Mouse (Mus musculus): ENCODE data around the gene Fhl5. TPM values are rescaled to one million over a fixed set of nuclear protein-coding genes. Genes with fewer than 3 reads are reported as not detected.
"Not testable (repeated sequence)": the region's sequence is repeated elsewhere in the genome, so short reads cannot be mapped to it uniquely, and the experiment has no call there.

Gene Fhl5
- polyA plus RNA-seq, 1 experiment from 2014 or later = not detected

DNA sequence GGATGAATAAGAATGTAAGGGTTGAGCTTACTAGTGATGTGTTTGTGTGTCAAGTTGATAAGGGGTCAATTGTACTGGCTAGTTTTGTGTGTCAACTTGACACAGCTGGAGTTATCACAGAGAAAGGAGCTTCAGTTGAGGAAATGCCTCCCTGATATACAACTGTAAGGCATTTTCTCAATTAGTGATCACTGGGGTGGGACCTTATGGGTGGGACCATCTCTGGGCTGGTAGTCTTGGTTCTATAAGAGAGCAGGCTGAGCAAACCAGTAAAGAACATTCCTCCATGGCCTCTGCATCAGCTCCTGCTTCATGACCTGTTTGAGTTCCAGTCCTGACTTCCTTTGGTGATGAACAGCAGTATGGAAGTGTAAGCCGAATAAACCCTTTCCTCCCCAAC, 7.0 kb downstream of the Fhl5 start:
- H3K4me3 ChIP-seq (ENCODE audit: low read depth, low read length); H3K4me1 ChIP-seq (ENCODE audit: control insufficient read depth, insufficient read depth, low read length); ATAC-seq (ENCODE audit: insufficient read depth, low FRiP score, low TSS enrichment); H3K27ac ChIP-seq (ENCODE audit: low read depth, low read length); H3K36me3 ChIP-seq (ENCODE audit: control insufficient read depth, insufficient read depth, low read length); DNase-seq (ENCODE audit: low spot score); H3K9me3 ChIP-seq (ENCODE audit: control insufficient read depth, low read length); H3K4me2 ChIP-seq (ENCODE audit: low read depth); H3K9ac ChIP-seq (ENCODE audit: low read length); H3K27me3 ChIP-seq (ENCODE audit: control insufficient read depth, insufficient read depth, low read length): not testable (repeated sequence)
- WGBS = 78% methylated on average over 1 of the region's 1 CpGs

GRCm38 (mm10) chr4:25233767-25234166, 8.9 kb downstream of the Fhl5 start:
- not testable (repeated sequence) for H3K4me2 ChIP-seq (ENCODE audit: low read depth); DNase-seq (ENCODE audit: low spot score); H3K36me3 ChIP-seq (ENCODE audit: control insufficient read depth, insufficient read depth, low read length); H3K27me3 ChIP-seq (ENCODE audit: control insufficient read depth, insufficient read depth, low read length); H3K4me3 ChIP-seq (ENCODE audit: low read depth, low read length); H3K9me3 ChIP-seq (ENCODE audit: control insufficient read depth, low read length); H3K4me1 ChIP-seq (ENCODE audit: control insufficient read depth, insufficient read depth, low read length); H3K9ac ChIP-seq (ENCODE audit: low read length); H3K27ac ChIP-seq (ENCODE audit: low read depth, low read length); ATAC-seq (ENCODE audit: insufficient read depth, low FRiP score, low TSS enrichment)
- WGBS = 83% methylated on average over 1 of the region's 1 CpGs

- DNase-seq (ENCODE audit: low spot score) (no peak), ATAC-seq (ENCODE audit: insufficient read depth, low FRiP score, low TSS enrichment) (no peak)
- Histone ChIP-seq H3K4me3 (ENCODE audit: low read depth, low read length) (no peak overlapping the region), H3K9me3 (ENCODE audit: control insufficient read depth, low read length) (no peaks in the 10 kb centered on the region), H3K4me2 (ENCODE audit: low read depth) (no peak overlapping the region), H3K27ac (ENCODE audit: low read depth, low read length) (no peak overlapping the region), H3K9ac (ENCODE audit: low read length) (no peak overlapping the region), H3K4me1 (ENCODE audit: control insufficient read depth, insufficient read depth, low read length) (no peaks in the 10 kb centered on the region), H3K27me3 (ENCODE audit: control insufficient read depth, insufficient read depth, low read length) (no peaks in the 10 kb centered on the region), H3K36me3 (ENCODE audit: control insufficient read depth, insufficient read depth, low read length) (no peaks in the 10 kb centered on the region)
- WGBS = 92% methylated on average over 3 of the region's 3 CpGs
These were observed 10.1 kb downstream of the Fhl5 start for GRCm38 (mm10) chr4:25232546-25232945.

DNA sequence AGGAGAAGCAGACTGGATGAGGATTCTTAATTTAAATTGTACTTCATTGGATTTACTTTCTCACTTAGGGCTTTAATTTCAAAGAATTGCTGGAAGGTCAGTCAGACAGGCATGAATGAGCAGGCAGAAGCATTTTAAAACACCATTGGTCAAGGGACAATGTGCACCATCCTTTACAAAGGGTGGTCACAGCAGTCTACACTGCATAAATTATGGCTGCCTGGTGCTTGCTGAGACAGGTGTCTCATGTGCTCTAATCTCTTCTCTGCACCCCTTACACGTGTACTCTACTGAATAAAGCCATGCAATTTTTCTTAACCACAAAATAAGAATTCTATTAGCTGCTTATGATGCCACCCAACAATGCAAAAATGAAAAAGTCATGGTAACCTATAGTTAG, 15.1 kb downstream of the Fhl5 start:
- DNase-seq (ENCODE audit: low spot score) (no peak), ATAC-seq (ENCODE audit: insufficient read depth, low FRiP score, low TSS enrichment) (no peak)
- Histone ChIP-seq H3K4me3 (ENCODE audit: low read depth, low read length) (no peak overlapping the region), H3K4me2 (ENCODE audit: low read depth) (no peak overlapping the region), H3K27me3 (ENCODE audit: control insufficient read depth, insufficient read depth, low read length) (no peaks in the 10 kb centered on the region), H3K27ac (ENCODE audit: low read depth, low read length) (no peak overlapping the region), H3K4me1 (ENCODE audit: control insufficient read depth, insufficient read depth, low read length) (no peaks in the 10 kb centered on the region), H3K9me3 (ENCODE audit: control insufficient read depth, low read length) (no peaks in the 10 kb centered on the region), H3K9ac (ENCODE audit: low read length) (no peak overlapping the region), H3K36me3 (ENCODE audit: control insufficient read depth, insufficient read depth, low read length) (no peaks in the 10 kb centered on the region)
- WGBS = 9% methylated on average over 1 of the region's 1 CpGs

DNA sequence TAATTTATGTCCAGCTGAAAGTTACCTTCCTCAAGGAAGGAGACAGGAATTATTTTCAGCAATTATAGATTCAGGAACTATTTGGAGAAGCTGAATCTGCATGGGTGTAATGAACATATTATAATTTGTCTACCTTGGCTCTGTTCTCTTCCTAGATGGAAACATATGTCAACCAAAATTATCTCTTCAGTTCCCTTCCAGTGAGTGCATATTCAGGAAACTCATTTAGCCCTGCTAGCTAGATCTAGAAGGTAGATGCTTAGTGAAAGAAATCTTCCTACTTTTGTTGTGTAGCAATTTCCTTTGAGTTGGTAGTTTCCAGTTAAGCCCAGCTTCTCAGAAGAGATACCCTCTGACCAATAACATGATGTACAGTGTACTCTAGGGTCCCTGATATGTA, 20.7 kb downstream of the Fhl5 start:
- Histone ChIP-seq H3K4me1 (ENCODE audit: control insufficient read depth, insufficient read depth, low read length) (no peaks in the 10 kb centered on the region), H3K4me2 (ENCODE audit: low read depth) (no peak overlapping the region), H3K9me3 (ENCODE audit: control insufficient read depth, low read length) (no peaks in the 10 kb centered on the region), H3K27me3 (ENCODE audit: control insufficient read depth, insufficient read depth, low read length) (no peaks in the 10 kb centered on the region), H3K27ac (ENCODE audit: low read depth, low read length) (no peak overlapping the region), H3K9ac (ENCODE audit: low read length) (no peak overlapping the region), H3K36me3 (ENCODE audit: control insufficient read depth, insufficient read depth, low read length) (no peaks in the 10 kb centered on the region), H3K4me3 (ENCODE audit: low read depth, low read length) (no peak overlapping the region)
- no peak for ATAC-seq (ENCODE audit: insufficient read depth, low FRiP score, low TSS enrichment)
- DNase-seq (ENCODE audit: low spot score) = no peak

DNA sequence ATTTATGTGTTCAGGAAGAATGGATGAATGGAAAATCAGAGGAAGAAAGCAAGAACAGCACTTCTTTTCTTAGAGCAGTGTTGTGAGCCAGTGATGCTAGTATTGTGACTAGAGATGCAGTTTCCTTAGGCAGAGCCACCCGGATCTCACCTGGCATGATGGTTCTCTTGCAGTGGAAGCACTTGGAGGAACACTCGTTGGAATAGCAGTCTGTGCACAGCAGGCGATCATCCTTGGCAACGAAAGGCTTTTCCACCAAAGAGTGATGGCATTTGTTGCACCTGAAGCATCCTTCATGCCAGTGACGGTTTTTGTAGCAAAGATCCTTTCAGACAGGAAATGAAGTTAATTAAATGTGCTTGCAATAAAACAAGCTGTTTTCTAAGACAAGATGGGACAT, 29.2 kb downstream of the Fhl5 start:
- 51% methylated on average over 5 of the region's 5 CpGs for WGBS
- Histone ChIP-seq H3K27ac (ENCODE audit: low read depth, low read length) (no peak overlapping the region), H3K4me2 (ENCODE audit: low read depth) (no peak overlapping the region), H3K9ac (ENCODE audit: low read length) (no peak overlapping the region), H3K4me1 (ENCODE audit: control insufficient read depth, insufficient read depth, low read length) (no peaks in the 10 kb centered on the region), H3K36me3 (ENCODE audit: control insufficient read depth, insufficient read depth, low read length) (no peaks in the 10 kb centered on the region), H3K9me3 (ENCODE audit: control insufficient read depth, low read length) (no peaks in the 10 kb centered on the region), H3K4me3 (ENCODE audit: low read depth, low read length) (no peak overlapping the region), H3K27me3 (ENCODE audit: control insufficient read depth, insufficient read depth, low read length) (no peaks in the 10 kb centered on the region)
- DNase-seq (ENCODE audit: low spot score) = no peak
- ATAC-seq (ENCODE audit: insufficient read depth, low FRiP score, low TSS enrichment) = no peak

- Histone ChIP-seq H3K9ac (ENCODE audit: low read length) (no peak overlapping the region), H3K4me3 (ENCODE audit: low read depth, low read length) (no peak overlapping the region), H3K27ac (ENCODE audit: low read depth, low read length) (no peak overlapping the region), H3K4me2 (ENCODE audit: low read depth) (no peak overlapping the region), H3K9me3 (ENCODE audit: control insufficient read depth, low read length) (no peaks in the 10 kb centered on the region), H3K36me3 (ENCODE audit: control insufficient read depth, insufficient read depth, low read length) (no peaks in the 10 kb centered on the region), H3K4me1 (ENCODE audit: control insufficient read depth, insufficient read depth, low read length) (no peaks in the 10 kb centered on the region), H3K27me3 (ENCODE audit: control insufficient read depth, insufficient read depth, low read length) (no peaks in the 10 kb centered on the region)
- DNase-seq (ENCODE audit: low spot score) (no peak), ATAC-seq (ENCODE audit: insufficient read depth, low FRiP score, low TSS enrichment) (no peak)
- WGBS = 89% methylated on average over 4 of the region's 4 CpGs
These were observed 36.5 kb downstream of the Fhl5 start for GRCm38 (mm10) chr4:25206166-25206565.

GRCm38 (mm10) chr4:25197310-25197709, 45.4 kb downstream of the Fhl5 start:
- DNase-seq (ENCODE audit: low spot score) = no peak
- Histone ChIP-seq H3K9me3 (ENCODE audit: control insufficient read depth, low read length) (no peaks in the 10 kb centered on the region), H3K27ac (ENCODE audit: low read depth, low read length) (no peak overlapping the region), H3K9ac (ENCODE audit: low read length) (no peak overlapping the region), H3K4me1 (ENCODE audit: control insufficient read depth, insufficient read depth, low read length) (no peaks in the 10 kb centered on the region), H3K4me2 (ENCODE audit: low read depth) (no peak overlapping the region), H3K4me3 (ENCODE audit: low read depth, low read length) (no peak overlapping the region), H3K36me3 (ENCODE audit: control insufficient read depth, insufficient read depth, low read length) (no peaks in the 10 kb centered on the region), H3K27me3 (ENCODE audit: control insufficient read depth, insufficient read depth, low read length) (no peaks in the 10 kb centered on the region)
- WGBS = 52% methylated on average over 1 of the region's 1 CpGs
- 0 out of 2 replicates have a peak, but pooled peaks have one; percentile 40 for ATAC-seq (ENCODE audit: insufficient read depth, low FRiP score, low TSS enrichment)

GRCm38 (mm10) chr4:25179617-25180208, 63.0 kb downstream of the Fhl5 start:
- no peaks in the 10 kb centered on the region for H3K4me1 ChIP-seq (ENCODE audit: control insufficient read depth, insufficient read depth, low read length)
- no peak for DNase-seq (ENCODE audit: low spot score)
- no peak overlapping the region for H3K4me2 ChIP-seq (ENCODE audit: low read depth)
- no peak overlapping the region for H3K9ac ChIP-seq (ENCODE audit: low read length)
- no peak for ATAC-seq (ENCODE audit: insufficient read depth, low FRiP score, low TSS enrichment)
- H3K36me3 ChIP-seq (ENCODE audit: control insufficient read depth, insufficient read depth, low read length) = no peaks in the 10 kb centered on the region
- H3K9me3 ChIP-seq (ENCODE audit: control insufficient read depth, low read length) = no peaks in the 10 kb centered on the region
- no peak overlapping the region for H3K4me3 ChIP-seq (ENCODE audit: low read depth, low read length)
- no peak overlapping the region for H3K27ac ChIP-seq (ENCODE audit: low read depth, low read length)
- 65% methylated on average over 4 of the region's 4 CpGs for WGBS
- no peaks in the 10 kb centered on the region for H3K27me3 ChIP-seq (ENCODE audit: control insufficient read depth, insufficient read depth, low read length)
